Mouse (Mus musculus) erythroblast, adult 5-6 weeks (primary cell): ENCODE data around the gene Srsf3. TPM values are rescaled to one million over a fixed set of nuclear protein-coding genes. Genes with fewer than 3 reads are reported as not detected.
"Not testable (repeated sequence)": the region's sequence is repeated elsewhere in the genome, so short reads cannot be mapped to it uniquely, and the experiment has no call there.

Source experiments
- ATAC-seq: replicated peaks from 2 replicates; pipeline ENCODE4 v1.8.0; 2016; ENCODE audit warnings: moderate number of reproducible peaks, mild to moderate bottlenecking, moderate TSS enrichment, inconsistent platforms; ENCODE audit not compliant: poor library complexity, low FRiP score, severe bottlenecking
- total RNA-seq, 2 experiments: library from RNA; stranded (forward) in 1 of 2; stranded (reverse) in 1 of 2; fragments of 150-400 nt in 1 of 2; fragments of 200-764, 138-1000 nt in 1 of 2; gene quantifications; 2 replicates each; pipeline versions ENCODE4 v1.2.3 to v1.2.4; 2015 to 2017; ENCODE audit warnings: low replicate concordance in 2 of 2

Gene Srsf3
- total RNA-seq, 2 experiments from 2014 or later, result 174 to 211 TPM

DNA sequence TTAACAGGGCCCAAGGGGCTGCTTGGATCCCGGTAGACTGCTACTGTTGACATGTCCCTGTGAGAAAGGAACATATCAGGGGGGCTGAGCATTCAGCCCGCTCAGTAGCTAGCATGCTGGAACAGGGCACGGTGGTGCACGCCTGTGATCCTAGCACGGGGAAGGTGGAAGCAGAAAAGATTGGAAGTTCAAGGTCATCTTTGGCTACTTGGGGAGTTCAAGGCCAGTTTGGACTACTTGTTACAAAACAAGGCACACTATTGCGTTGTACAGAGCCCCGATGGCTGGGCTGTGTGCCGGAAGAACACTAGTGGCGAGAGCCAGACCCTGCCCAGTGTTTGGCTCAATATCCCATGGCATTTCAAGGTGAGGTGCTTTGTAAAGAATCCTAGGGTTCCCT, 28.5 kb downstream of the Srsf3 start:
- ATAC-seq, result no peak

DNA sequence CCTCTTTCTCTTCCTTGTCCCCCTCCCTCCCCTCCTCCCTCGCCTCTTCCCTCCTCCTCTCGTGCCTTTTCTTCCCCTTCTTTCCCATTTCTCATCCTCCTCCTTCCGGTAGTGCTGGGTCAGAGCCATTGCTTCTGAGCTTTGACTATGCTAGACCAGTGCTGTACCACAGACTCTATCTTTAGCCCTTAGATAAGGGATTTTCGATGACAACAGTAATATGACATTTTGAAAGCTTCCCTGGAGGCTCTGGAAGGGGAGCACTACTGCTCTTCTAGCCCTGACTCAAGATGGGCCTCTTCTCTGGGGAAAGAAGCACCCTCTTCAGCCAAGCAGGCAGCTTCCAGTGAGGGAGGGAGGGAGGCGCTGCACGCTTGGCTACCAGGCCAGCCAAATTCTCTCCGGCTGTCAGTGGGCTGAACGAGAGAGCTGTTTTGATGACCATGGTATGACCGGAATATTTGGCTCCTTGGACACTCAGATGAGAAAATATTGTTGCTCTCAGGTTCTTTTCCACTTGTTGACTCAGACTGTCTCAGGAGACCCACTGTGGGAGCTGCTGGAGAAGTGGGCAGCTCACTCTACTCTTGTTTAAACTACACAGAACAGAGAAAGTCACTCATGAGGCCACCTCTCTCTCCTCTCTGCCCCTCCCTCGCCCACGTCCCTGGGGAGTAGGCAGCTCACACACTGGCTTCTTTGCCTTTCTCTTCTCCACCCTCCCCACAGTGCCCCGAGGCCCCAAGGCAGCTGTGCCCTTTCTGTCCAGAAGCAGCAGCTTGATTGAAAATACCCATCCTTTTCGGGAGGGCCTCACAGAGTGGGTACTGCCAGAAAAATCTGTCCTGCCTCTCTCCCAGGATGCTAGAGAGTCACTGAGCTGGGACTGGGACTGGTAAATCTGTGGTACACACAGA, 29.9 kb downstream of the Srsf3 start:
- ATAC-seq, result no peak

DNA sequence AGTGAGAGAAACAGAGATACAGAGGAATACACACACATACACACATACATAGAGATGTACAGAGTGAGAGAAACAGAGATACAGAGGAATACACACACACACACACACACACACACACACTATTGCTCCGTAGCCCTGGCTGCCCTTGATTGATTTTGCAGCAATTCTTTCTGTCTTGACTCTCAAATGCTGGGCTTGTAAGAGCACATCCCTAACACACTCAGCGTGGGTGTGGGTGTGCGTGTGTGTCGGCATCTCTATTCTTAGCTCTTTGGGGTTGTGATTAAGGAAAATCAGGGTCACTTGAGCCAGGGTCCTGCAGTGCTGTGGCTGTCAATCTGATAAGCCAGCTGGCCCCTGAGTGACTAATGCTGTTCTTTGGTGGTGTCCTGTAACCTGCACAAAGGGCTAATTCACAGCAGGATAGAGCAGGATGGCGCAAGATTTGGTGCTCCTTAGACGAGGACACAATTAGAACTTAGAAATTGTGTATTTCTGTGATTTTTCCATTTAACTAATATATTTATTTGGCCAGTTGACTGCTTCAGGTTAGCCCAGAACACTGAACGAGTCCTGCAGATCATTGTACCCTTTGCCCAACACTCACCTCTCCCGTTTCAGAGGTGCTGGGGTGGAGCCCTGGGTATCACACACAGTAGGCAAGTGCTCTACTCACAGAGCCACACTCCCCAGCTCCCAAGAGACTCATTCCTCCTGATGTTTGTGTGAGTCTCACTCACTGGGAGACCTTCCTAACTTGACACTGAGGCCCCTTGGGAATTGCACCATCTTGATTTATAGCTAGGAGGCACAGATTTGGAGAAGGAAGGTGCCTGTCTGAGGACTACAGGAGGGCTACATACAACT, 30.9 kb downstream of the Srsf3 start:
- ATAC-seq, result no peak

DNA sequence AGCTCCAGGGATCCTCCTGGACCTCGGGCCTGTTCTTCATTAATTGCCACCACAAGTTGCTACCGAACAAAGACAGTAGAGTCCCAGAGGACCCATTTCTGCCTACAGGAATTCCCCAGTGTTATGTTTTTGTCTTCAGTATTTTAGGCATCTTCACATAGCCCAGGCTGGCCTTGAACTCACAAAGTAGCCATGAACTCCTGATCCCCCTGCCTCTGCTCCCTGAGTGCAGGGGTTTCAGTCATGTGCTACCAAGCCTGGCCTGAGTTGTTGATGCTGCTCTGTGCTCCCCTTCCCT, 31.5 kb downstream of the Srsf3 start:
- ATAC-seq, result no peak

DNA sequence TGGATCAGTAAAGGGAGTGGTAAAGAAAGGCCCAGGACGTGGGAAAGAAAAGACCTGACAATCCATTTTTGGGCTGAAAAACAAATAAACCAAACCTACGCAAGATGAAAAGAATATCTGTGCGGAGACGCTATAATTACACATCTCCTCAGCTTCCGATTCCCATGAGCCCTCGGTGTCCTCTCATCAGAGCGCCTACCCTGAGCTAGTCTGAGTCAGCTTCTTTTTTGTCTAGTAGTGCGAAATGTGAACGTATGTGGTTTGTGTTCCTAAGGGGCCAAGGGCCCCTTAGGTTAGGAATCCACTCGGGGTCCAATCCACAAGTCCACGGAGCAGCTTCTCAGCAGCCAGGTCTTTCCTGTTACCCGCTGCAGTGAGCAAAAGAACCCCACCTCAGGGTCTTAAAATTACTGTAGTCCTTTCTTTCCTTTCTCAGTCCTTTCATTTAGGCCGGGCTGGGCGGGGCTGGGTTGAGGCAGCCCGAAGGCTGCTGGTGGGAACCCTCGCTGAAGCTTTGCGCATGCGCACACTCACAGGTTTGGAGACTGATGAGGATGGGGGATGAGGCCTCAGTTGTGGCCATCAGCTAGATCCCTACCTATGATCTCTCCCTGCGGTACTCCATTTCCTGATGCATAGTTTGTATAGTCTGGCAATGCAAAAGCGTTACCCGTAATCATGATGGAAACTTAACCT, 33.0 kb downstream of the Srsf3 start:
- no peak for ATAC-seq

DNA sequence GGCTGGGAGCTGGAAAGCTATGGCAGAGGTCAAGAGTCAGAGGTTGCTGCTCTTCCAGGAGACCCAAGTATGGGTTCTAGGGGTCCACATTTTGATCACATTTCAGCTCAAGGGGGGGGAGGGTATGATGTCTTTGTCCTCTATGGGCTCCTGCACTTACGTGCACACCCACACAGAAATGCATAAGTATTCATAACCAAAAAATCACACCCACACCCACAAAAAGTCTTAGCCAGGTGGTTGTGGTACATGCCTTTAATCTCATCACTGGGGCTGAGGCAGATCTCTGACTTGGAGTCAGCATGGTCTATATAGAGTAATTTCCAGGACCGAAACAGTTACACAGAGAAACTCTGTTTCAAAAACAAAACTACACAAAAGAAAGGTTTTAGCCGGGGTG, 33.5 kb downstream of the Srsf3 start:
- ATAC-seq, result no peak

DNA sequence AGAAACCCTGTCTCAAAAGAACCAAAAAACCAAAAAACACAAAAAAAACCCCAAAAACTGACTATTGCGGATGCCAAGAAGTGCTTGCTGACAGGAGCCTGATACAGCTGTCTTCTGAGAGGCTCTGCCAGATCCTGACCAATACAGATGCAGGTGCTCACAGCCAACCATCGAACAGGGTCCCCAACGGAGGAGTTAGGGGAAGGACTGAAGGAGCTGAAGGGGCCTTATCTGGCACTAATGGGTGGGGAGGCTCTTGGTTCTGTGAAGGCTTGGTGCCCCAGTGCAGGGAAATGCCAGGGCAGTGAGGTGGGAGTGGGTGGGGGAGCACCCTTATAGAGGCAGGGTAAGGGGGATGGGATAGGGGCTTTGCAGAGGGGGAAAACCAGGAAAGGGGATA, 35.0 kb downstream of the Srsf3 start:
- not testable (repeated sequence) for ATAC-seq

DNA sequence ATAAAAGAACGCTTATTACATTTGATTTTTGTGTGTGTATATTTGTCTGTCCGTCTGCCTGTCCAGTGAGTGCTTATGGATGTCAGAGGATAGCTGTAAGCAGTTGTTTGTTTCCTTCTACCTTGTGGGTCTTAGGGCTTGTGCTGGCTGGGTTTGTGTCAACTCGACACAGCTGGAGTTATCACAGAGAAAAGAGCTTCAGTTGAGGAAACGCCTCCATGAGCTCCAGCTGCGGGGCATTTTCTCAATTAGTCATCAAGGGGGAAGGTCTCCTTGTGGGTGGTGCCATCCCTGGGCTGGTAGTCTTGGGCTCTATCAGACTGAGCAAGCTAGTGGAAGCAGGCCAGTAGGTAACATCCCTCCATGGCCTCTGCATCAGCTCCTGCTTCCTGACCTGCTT, 35.4 kb downstream of the Srsf3 start:
- ATAC-seq, result no peak

DNA sequence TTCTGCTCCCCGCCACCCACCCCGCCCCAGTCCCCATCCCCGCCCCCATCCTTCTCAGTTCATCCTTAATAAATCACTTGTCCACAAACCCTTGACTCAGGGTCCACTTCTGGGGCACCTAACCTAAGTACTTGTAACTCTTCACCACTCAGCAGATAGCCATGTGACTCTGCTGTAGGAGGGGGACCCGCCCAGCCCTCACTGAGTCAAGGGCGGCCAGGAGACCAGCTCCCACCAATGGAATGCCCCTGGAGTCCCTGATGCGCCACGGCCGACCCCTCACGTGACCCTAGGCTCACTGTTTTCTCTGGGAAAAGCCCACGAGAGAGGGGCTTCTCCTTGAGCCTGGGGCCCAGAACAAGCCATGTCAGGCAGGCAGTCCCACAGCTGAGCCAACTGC, 36.6 kb downstream of the Srsf3 start:
- ATAC-seq, result no peak

DNA sequence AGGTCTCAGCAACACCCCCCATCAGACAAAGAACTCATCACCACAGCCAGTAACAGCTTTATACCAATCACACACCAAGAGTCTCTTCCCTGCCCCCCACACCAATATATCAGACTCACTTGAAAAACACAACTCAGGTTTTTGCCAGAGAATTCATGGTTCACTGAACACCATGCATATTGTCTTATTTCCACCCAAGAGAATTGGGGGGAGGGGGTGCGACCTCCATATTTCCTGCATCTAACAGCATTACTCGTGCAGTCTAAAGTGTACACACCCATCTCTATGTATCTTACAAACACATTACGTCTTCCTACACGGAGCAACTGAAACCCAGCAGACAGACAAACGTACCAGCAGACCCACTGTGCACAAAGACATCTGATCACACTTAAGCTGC, 39.4 kb downstream of the Srsf3 start:
- ATAC-seq, result no peak

DNA sequence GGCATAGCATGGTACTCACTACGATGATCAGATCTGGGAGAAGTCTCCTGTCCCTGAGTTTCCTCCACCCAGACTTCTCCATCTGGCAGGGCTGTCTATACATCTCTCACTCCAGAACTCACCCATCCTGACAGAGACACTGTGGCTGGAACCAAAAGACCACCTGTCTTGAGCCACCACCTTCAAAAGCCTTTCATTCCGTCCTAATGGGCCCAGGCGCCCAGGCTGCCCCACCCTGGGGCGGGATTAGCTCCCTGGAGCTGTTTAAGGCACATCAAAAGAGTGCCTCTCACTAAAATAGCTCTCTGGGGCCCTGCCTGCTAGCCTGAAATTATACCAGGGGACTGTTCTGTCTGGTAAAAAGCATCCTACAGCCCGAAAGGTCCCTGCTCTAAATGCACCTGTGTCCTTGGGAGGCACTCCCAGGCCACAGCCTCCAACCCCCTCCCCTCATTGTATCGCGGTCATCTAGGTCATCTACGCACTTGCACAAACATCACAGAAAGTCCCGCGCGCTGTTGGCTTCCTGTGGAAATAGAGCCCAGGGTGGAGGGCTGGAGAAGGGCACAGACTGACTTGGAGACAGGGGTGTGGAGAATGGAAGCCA, 40.4 kb downstream of the Srsf3 start:
- ATAC-seq, result no peak

DNA sequence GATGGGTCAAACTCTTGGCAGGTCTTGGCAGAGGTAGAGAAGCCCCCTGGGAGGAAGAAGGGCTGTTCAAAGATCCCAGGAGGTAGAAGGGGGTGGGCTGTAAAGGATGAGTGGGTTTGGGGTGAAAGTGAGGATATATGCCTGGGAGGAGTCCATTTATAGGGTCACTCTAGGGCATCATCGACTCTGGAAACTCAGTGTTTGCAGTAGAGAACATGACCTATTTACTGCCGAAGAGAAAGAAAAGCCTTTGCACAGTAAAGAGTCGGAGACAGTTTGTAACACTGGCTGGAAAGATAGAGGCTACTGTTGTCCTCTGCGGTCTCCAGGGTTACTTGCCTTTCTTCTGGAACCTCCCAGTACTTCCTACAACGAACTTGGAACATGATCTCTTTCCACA, 40.9 kb downstream of the Srsf3 start:
- ATAC-seq, result no peak

DNA sequence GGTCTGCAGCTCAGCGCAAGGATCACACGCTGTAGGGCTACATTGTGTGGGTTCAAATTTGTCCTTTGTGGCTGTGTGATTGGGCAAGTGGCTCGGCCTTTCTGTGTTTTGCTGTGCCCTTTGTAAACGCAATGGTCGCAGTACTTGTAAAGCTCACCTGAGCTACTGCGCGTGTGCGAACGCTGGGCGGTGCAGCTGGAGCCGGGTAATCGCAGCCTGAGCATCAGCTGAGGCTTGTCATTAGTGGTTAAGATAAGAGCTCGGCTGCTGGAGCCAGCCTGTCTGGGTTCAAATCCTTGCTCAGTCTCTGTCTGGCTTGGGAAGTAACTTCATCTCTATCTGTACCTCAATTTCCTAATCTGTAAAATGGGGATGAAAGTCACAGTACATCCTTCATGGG, 41.7 kb downstream of the Srsf3 start:
- no peak for ATAC-seq

DNA sequence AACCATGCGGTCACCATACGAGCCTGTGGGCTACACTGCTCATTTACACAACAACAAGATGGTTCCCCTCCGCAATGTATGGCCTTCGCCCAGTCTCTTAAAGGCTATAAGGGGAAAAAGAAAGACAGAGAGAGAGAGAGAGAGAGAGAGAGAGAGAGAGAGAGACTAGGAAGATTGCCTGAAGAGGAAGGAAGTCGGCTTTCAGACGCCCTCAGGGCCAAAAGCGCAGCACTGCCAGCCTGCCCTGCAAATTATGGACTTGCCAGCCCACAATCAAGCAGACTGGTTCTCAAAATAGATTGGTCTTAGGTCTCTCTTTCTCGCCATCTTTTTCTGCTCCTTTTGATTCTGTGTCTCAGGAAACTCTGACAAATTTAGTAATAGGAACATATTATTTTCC, 43.8 kb downstream of the Srsf3 start:
- ATAC-seq, result no peak

DNA sequence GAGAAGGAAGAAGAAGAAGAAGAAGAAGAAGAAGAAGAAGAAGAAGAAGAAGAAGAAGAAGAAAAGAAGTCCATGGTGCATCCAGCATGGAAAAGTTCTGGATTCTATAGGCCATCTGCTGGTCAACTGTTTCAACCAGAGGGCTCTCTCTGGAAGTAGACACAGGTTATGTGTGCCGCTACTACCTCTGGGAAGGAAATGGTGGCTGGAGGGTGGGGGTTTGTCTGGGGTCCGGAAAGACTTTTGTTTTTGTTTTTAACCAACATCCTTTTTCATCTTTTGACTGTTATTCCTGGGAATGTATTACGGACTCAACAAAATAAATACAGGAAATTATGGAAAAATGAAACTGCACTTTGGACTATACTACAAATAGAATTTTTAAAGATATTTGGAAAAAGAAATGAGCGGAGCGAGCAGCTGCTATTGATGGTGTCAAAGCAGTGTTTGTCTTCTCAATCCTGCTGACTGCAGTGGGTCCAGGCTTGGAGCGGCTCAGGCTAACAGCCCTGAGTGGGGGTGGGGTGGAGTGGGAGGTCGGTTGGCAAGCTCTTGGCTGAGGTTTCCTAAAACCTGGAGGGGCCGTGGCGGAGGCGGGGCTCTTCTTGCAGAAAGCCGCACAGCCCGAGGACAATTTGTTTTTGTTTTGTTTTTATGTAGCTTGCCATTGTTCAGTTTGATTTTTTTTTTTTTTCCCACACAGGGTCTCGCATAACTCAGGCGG, 45.5 kb downstream of the Srsf3 start:
- ATAC-seq, result no peak

DNA sequence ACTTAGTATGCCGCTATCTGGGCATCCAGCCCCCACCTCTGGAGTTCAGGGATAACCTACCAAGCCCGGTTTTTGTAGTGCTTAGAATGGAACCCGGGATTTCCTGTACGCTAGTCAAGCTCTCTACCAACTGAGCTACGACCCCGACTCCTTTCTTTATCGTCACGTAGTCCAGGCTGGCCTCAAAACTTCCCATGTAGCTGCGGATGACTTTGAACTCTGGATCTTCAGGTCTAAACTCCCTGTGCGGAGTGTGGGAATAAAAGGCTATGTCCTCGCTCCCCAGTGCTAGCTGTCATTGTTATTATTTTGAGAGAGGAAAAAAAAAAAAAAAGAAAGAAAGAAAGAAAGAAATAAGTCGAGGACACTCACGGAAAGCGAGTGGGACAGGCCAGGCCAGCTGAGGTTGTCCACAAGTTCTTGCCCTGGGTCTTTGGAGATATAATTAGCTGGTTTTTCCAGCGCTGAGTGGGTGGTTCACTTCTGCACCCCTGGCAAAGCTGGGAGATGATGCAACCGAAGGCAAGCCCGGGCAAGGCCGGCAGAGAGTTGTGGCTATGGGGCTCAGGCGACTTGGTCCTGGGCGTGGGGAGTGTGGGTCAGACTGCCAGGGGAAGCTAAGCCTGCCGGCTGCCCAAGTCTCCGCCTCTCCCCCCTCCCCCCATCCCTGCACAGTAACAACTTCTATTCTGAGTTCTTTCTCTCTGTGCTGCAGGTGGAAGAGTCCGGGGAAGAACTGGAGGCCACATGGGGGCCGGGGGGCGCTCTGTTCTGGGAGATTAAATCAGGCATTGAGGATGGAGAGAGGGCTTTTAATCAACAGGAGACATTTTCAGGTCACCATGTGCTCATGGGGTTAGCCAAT, 46.3 kb downstream of the Srsf3 start:
- no peak for ATAC-seq

DNA sequence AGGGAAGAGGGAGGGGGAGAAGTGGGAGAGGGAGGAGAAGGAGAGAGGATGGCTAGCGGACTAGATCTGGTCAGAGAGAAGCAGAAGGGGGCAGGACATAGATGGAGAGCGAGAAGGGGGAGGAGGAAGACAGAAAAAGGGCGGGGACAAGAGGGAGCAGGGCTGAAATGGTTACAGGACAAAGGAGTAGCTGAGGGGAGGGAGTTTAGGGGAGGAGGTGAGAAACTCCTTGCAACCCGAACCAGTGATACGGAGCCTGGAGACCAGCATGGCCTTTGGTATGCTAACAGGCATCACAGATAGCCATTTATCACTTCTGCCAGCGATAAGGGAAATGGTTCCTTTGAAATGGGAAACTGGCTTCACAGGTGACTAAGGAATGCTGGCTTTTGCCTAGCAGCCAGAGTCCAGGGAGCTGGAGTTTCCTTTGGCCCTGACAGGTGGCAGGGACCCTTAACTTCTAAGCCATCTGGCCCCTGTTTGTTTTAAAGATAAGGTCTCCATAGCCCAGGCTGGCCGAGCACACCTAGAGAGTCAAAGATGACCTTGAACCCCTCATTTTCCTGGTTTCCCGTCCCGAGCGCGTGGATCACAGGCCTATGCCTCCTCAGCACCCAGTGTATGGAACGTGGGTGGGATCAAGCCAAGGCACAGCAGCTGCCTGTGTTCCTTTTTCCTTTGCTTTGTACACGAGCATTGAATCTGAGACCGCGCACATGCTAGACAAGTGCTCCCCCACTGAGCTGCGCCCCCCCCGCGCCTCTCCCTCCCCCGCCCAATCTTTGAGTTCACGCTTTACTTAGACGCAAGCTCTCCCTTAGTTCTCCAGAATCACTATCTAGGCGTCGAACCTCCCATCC, 48.6 kb downstream of the Srsf3 start:
- ATAC-seq, result no peak
